Mouse (Mus musculus): Measurements from ENCODE around the gene Iqcd.
A peak's percentile ranks its signal among the peaks of the same experiment; 100 is the strongest.

The Iqcd gene

GRCm38 (mm10) chr5:120628624-120629023 is 39.8 kb downstream of the Iqcd start:
- DNase-seq (ENCODE audit: low read depth, low spot score) = no peak

GRCm38 (mm10) chr5:120631128-120631527 is 42.3 kb downstream of the Iqcd start:
- no peak for DNase-seq (ENCODE audit: low read depth, low spot score)

- DNase-seq (ENCODE audit: low read depth, low spot score) = no peak
Measured at GRCm38 (mm10) chr5:120631892-120632291, 43.1 kb downstream of the Iqcd start.

GRCm38 (mm10) chr5:120634131-120634530 is 45.3 kb downstream of the Iqcd start, which contains the start of gene Cfap73:
TSS of gene Cfap73 (minus strand) at chr5:120634235.
- DNase-seq (ENCODE audit: low read depth, low spot score) = no peak

GRCm38 (mm10) chr5:120634860-120635259 is 46.0 kb downstream of the Iqcd start:
- no peak for DNase-seq (ENCODE audit: low read depth, low spot score)

- no peak for DNase-seq (ENCODE audit: low read depth, low spot score)
Measured at GRCm38 (mm10) chr5:120635633-120636032, 46.8 kb downstream of the Iqcd start.

GRCm38 (mm10) chr5:120640094-120640493 is 51.3 kb downstream of the Iqcd start:
- no peak for DNase-seq (ENCODE audit: low read depth, low spot score)

GRCm38 (mm10) chr5:120643365-120644085 is 54.7 kb downstream of the Iqcd start:
- DNase-seq (ENCODE audit: low read depth, low spot score) = no peak

GRCm38 (mm10) chr5:120644227-120644626 is 55.4 kb downstream of the Iqcd start:
- no peak for DNase-seq (ENCODE audit: low read depth, low spot score)

- DNase-seq (ENCODE audit: low read depth, low spot score) = no peak
Measured at GRCm38 (mm10) chr5:120645851-120646250, 57.0 kb downstream of the Iqcd start.

- no peak for DNase-seq (ENCODE audit: low read depth, low spot score)
Measured at GRCm38 (mm10) chr5:120647361-120647760, 58.5 kb downstream of the Iqcd start.

- no peak for DNase-seq (ENCODE audit: low read depth, low spot score)
Measured at GRCm38 (mm10) chr5:120647814-120648491, 59.1 kb downstream of the Iqcd start.

- DNase-seq (ENCODE audit: low read depth, low spot score) = no peak
Measured at GRCm38 (mm10) chr5:120648569-120649373, 60.0 kb downstream of the Iqcd start, which contains the start of gene Rasal1. TSS of gene Rasal1 (plus strand) at chr5:120648812.

GRCm38 (mm10) chr5:120649374-120649933 is 60.6 kb downstream of the Iqcd start:
- no peak for DNase-seq (ENCODE audit: low read depth, low spot score)

- no peak for DNase-seq (ENCODE audit: low read depth, low spot score)
Measured at GRCm38 (mm10) chr5:120649938-120650337, 61.1 kb downstream of the Iqcd start.

- DNase-seq (ENCODE audit: low read depth, low spot score) = no peak
Measured at GRCm38 (mm10) chr5:120651230-120651629, 62.4 kb downstream of the Iqcd start.

- no peak for DNase-seq (ENCODE audit: low read depth, low spot score)
Measured at GRCm38 (mm10) chr5:120652915-120653701, 64.3 kb downstream of the Iqcd start.

GRCm38 (mm10) chr5:120653873-120654272 is 65.1 kb downstream of the Iqcd start:
- DNase-seq (ENCODE audit: low read depth, low spot score) = no peak

- DNase-seq (ENCODE audit: low read depth, low spot score) = peak; percentile 57
Measured at GRCm38 (mm10) chr5:120656281-120656751, 67.5 kb downstream of the Iqcd start.

Data from brain, embryonic 18.5 days (tissue).